Mouse (Mus musculus) c-Kit-positive CD71-positive TER-119-negative erythroid progenitor cells, embryonic 14.5 days (primary cell): ENCODE measurements around the gene Gm4756.
"Not testable (repeated sequence)": the region's sequence is repeated elsewhere in the genome, so short reads cannot be mapped to it uniquely, and the experiment has no call there.

Experiments
- DNase-seq: peaks from one replicate; pipeline ENCODE4 v3.0.0-alpha.2; 2013; ENCODE audit warnings: low read depth

Gm4756 gene

DNA sequence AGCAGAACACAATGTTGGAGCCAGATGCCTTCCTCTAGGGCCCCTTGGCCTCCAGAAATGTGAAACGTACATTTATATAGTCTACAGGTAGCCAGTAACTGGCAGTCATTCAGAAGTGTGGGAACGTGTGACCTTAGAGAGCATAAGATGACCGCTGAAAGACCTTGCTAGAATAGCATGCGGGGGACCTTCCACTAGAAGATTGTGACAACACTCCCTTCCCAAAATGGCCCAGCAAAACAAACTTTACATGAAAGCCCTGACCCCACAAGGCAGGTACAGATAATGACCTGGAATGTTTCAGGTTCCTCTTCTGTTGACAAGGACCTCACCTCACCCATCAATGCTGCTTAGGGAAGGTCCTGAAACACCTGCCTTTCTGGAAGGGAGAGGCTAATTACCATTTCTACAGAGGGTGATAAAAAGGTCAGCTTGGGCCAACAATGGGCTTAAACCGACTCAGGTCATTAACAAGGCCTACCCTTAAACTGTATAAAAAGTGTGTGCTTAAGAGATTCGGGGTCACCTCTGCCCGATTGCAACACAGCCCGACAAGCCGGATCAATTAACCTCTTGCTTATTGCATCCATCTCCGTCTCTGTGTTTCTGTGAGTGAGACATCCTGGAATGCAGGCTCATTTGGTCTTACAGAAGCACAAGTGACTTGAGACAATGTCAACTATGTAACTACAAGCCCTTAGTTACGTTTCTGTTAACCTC lies at the start of gene Gm4756:
Gm4756 (minus strand) TSS at position 51 of the 720 bp plus-strand sequence.
- no peak for DNase-seq

DNA sequence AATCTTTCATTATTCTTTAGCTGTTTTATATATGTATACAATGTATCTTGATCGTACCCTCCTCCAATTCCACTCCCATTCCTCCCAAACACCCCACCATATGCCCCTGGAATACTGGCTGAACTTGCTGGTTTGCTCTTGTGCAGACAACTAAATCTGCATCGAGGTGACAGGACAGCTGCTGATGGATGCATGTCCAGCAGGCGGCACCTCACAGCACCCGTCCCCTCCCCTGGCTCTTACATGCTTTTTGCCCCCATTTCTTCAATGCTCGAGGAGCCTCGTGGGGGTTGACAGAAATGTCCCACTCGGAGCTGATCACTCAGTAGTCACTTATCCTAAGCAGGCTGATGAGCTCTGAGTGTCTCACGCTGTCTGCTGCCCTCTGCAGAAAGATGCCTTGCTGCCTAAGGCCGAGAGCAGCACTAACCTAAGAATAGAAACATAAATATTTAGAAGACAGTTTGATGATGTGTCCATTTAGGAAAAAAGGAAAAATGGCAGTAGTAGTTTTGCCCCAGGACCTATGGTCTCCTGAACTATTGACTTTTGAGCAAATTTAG lies 45.5 kb upstream of the Gm4756 start:
- DNase-seq: no peak

DNA sequence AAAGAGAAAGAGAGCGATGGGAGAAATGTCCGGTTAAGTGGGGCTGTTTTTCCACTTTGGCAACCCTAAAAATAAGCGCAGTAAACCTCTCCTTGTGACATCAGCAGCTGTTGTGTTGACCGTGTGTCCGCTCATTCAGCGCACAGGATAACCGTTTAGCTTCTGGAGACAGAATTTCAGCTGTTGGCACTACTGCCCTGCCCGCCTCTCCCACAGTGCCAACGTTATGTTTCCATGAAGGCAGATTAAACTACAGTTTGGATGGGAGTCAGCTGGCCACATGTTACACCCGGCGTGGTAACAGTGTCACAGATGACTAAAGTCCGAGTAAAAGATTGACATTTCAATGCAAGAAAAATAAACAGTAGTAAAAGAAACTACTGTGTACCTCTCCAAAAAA lies 45.0 kb upstream of the Gm4756 start:
- no peak for DNase-seq

DNA sequence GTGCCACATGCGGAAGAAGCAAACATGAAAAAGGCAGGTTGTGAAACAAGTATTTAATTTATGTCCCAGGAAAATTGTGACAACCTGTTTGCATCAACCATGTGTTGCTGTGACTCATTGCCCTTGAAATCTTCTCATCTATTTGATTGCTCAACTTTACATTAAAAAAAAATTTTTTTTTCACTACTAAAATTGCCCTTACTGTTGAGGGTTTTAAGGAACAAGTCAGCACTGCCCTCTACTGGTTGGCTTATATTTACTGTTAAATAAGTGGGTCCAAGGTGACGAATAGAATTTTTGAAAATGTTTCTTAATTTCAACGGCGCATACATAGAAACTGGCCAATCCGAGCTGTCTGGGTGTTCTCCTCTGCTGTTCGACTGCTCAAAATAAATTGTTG lies 44.4 kb upstream of the Gm4756 start:
- peak; percentile 21 for DNase-seq

DNA sequence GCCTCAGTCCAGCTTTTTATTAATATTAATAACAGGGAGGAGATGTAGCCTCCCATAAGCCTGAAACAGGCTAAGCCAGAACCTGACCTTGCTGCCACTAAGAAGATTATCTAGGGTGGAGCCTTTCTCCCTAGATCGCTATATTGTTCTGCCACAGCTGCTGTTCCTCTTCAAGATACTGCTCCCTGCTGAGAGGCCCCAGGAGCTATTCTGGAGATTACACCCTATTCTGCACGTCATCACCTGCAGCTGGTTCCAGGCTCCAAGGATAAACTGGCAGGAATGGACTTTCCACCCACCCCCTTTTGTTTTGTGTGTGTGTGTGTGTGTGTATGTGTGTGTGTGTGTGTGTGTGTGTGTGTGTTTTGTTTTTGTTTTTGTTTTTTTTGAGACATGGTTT lies 38.8 kb upstream of the Gm4756 start:
- not testable (repeated sequence) for DNase-seq

DNA sequence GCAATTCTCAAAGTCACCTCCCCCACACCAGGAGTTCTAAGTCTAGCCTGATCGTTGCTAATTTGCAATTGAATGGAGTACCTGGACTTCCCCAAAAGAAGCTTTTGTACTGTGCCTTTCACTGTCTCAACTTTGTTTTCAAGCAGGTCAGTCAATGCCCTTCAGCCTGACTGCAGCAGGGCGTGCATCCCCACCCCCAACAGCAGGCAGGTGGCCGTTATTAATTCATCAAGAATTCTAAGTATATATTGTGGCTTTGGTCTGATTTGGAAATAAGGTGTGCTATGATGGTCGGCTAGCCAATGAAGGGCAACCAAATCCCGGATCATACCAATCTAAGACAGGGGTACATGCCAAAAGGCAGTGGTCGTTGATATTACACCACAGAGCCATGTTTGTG lies 38.3 kb upstream of the Gm4756 start:
- DNase-seq: not testable (repeated sequence)

DNA sequence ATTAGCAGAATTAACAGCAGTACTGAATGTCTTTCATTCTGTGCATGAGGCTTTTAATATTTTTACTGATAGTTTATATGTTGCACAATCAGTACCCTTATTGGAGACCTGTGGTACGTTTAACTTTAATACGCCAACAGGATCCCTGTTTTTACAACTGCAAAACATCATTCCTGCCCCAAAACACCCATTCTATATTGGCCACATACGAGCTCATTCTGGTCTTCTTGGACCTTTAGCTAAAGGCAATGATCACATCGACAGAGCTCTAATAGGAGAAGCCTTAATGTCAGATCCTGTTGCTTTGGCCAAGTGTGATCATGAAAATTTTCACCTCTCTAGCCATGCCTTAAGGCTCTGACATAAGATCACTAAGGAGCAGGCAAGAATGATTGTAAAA lies 37.1 kb upstream of the Gm4756 start:
- not testable (repeated sequence) for DNase-seq

DNA sequence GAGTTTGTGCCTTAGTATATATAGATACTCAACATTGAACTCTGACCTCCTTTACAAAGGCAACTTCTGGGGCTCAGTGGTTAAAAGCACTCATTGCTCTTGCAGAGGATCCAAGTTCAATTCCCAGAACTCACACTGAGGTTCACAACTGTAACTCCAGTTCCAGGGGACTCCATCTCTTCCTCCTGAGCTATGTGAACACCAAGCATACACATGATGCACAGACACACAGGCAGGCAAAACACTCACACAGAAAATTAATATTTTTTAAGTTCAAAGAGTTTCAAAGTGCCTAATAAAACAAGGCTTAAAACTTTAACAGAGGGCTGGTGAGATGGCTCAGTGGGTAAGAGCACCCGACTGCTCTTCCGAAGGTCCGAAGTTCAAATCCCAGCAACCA lies 34.2 kb upstream of the Gm4756 start:
- no peak for DNase-seq

DNA sequence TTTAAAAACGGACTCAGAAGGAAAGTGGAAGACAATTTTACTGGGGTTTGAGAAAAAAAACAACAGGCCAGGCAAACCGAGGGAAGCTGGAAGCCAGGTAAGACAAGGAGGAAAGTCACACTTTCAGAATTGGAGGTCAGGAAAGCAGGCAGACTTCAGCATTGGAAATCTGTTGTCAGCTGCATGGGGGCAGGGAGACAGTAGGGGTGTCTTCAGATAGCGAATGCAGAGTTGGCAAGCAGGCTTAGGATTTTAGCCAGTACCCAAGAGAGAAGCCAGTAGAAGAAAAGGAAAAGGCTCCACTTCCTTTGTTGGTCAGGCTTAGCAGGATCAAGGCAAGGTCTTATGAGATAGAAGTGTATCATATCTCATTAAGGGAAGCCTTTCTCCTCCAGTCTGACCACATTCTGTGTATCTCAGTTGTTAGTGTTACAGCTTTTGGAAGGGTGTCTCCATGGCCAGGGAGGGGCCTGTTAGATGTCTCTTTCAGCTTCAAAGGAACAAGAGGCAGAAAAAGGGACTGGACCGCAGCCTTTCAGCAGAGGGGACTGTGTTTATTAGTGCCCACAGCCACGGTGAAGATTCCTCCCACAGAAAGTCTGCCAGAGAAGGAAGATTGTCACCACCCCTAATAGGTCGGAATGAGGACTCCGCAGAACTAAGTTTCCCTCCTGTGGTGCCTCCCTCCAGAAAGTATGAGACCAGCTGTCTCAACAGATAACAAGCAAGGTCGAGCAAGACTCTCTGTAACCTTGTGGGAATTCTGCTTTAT lies 33.2 kb upstream of the Gm4756 start:
- DNase-seq: no peak

DNA sequence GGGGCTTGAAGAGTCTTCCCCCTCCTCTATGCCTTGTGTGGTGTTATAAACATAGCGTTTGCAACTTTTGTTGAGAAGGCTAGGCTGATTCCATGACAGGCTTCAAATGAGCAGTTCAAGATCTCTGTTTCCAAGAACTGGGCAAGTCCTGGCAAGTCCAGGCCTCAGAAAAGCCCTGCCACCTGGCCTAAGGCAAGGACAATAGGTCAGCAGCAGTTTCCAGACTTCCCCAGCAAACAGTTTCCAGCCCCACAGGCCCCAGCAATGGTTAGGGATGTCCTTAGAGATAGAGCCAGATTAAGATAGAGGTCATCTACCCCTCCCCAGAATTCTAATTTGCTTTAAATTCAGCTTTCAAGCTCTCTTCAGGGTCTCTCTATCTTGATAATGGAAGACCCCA lies 32.5 kb upstream of the Gm4756 start:
- no peak for DNase-seq

DNA sequence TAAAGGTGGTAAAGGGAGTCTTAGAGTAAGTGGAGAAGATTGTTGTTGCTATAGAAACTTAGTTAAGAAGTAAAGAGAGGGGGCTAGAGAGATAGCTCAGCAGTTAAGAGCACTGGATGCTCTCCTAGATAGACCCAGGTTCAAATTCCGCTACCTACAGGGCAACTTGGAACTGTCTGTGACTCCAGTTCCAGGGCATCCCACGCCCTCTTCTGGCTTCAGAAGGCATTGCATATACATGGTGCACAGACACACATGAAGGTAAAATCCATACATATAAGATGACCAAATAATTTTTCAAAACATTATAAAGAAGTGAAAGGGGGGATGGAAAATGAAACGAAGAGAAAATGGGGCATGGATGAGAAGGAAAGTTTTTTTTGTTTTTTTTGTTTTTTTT lies 30.2 kb upstream of the Gm4756 start:
- no peak for DNase-seq

DNA sequence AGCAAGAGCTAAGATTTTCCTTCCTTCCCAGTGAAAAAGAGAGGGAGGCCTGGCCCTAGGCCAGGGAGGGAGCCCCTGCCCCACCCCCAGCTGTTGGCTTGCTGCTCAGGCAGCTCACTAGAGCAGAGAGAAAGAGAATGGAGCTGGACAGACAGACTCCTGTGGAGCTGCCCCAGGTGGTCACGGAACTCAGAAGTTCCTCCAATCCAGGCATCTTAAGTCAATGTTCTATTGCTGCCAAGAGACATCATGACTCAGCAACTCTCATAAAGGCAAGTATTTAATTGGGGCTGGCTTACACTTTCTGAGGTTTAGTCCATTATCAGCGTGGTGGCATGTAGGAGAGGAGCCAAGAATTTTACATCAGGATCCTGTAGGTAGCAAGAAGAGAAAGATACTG lies 25.4 kb upstream of the Gm4756 start:
- no peak for DNase-seq

DNA sequence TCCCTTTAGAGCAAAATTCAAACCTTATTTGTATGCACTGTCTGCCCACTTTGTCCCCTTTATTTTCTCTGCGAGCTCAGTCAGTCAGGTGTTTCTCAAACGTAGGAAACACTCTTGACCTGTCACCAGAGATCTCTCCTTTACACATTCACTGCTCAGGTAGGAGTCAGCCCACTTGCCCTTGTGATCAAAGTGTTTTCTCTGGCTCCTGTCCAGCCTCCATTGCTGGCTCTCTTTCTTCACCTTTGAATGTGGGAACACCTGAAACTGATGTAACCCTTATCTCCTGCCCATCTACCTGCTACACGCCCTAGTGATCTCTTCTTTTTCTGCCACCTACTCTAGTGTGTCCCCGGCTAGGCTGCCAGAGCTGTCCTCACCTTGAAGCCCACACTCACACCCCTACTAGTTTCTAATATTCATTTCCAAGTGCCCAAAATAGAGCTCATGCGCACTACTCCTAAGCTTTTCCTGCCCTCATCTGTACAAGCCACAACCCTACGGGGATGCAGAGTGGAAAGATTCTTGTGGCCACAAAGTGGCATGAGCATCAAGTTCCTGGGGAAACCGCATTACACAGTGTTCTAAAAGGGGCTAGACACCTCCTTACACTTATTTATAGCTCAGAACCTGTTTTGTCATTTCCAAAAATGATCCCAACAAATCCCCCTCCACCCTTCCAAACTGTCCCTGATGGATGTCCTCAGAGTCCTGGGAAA lies 24.8 kb upstream of the Gm4756 start:
- no peak for DNase-seq

DNA sequence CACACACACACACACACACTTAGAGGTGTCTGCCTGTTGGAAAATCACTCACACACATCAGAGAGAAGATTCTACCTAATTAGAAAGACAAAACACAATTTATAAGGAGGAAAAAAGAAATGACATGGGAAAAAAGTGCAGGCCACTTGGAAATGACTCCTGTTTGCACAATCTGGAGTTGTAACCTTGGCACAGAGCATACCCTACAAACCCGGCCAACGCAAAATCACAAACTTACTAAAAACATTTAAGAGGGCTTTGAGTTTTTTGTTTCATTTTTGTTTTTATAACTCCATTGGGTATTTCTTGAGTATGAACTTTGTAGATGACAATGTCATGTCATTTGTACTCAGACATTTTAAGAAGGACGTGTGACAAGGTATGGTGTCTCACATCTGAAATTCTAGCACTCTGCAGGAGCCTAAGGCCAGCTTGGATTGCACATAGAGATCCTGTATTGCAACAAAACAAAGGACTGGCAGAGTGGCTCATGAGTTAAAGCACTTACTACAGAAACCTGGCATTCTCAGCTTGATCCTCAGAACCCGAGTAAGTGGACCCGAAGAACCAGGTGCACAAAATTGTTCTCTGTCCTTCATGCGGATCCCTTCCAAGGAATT lies 22.2 kb upstream of the Gm4756 start:
- DNase-seq: no peak

DNA sequence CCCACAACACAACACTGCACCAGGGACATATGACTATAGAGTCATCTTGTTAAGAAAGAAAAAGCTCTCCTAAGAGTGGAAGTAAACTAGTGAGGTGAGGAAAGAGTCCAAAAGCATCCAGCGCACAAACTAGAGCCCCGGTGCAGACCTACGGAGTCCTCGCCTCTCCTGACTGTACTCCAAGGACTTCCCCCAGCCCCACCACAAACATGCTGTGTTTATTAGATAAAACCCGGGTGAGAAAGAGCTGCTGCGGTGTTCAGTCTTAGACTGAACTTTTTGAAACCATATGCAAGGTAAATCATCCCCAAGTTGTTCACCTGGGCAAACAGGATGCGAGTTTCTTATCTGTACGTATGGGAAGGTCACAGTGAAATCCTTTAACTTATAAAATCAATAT lies 21.5 kb upstream of the Gm4756 start:
- DNase-seq: no peak

DNA sequence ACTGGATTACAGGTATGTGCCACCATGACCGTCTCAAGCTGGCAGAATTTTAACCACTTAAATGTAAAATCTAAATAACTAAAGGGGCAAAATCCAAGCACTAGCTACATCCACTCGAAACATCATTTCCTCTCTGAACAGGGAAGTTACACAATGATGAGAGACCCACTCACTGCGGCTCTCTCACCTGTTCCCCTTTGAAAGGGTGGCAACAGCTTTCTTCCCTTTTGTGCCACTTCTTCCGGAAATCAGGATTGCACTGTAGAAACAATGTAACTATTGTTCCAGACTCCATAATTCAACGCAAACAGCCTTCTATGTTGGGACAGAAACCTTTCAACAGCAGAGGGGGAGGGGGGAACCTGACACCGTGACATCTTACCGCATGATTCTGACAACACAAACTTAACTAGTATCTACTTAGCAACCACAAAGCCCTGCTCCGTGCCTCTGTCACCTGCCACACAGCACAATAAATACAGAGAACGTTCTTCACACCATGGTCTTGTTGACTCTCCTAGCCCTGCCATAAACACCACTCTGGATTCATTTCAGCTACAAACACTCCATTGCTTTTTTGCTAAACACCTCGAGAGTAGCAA lies 18.5 kb upstream of the Gm4756 start:
- DNase-seq: no peak

DNA sequence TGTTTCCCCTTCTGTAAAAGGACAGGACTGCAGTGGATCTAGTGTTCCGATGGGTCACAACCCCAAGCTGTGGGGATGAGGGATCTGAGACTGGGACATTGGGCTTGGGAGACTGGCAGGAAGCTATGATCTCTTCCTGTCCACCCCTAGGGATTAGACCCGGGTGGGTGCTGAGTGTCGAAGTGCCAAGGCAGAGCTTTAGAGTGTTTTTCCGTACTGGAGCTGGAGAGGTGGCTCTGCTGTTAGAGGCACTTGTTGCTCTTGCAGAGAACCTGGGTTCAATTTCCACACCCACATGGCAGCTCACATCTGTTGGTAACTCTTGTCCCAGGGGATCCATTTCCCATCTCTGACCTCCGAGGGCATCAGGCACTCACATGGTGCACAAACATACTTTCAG lies 16.6 kb upstream of the Gm4756 start:
- no peak for DNase-seq

DNA sequence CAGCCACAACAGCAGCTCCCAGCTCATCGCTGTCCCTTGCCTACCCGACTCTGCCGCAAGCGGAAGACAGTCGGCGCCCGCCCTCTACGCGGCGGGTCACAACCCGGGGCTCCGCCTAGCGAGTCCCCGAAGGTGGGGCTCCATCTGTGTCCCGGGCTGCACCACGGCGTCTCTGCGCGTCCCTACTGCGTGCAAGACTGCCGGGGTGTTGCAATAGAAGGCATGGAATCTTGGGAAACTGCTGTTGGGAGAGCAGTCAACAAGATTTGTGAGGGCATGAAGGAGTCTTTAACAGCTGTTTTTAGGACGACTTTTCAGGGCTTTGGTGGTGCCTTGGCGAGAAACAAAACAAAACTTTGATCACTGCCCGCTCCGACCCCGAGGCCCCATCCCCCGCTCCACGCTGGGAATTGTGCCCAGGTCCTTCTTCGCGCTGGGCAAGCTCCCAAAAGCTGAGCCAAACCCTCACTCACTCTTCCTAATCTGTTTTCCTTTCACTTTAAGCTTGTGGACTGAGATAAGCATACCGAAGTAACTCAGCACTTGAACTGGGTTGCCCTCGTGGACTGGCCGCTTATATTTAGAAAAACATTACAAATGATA lies 15.4 kb upstream of the Gm4756 start, which contains the start of gene Dhrs7:
Dhrs7 (minus strand) TSS at position 175 of the 603 bp plus-strand sequence.
- DNase-seq: peak; percentile 53

DNA sequence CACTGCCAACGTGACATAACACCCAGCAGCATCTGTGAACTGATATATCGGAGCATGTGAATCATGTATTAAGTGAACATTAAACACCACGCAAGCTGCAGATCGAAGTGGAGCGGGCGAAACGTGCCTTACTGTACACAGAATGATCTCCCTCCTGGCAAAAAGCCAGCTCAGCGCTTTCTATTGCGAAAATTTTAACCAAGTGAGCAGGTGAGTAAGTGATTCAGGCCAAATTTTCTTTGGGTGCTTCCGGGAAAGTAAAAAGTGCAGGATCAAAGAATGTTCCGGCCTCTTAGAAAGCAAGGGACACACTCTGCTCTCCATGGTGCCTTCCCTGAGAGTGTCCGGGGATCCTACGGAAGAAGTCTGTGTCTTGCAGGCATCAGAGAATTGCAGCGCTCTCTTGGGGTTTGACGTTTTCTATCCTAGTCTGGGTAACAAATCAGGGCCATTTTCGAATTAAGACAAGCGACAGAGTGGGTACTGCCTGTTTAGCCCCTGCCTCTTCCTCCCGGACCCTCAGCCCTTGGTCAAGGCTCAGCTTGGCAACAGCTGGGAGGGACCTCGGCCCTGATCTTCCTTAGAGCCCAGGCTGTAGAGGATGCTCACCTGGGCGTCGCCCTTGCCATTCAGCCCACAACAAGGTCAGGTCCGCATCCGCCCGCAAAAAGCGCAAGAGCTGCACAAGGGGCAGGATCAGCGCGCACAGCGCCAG lies 14.7 kb upstream of the Gm4756 start:
- no peak for DNase-seq

DNA sequence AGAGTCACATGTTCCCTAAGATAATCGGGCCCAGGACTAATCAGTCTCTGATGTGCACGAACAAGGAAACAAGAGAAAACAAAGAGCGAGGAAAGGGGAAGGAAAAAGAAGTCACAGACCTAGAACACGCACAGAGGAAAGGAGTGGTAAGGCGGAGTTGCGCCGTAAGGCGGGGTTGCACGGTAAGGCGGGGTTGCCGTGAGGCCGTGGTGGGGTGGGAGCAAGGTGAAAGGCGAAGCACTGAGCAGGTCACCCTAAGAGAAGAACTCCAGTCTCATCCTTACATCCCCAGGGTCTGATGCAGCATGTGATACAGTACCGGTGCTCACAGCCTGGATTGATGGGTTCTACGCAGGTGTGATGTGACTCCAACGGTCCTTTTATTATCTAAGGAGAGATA lies 6.3 kb upstream of the Gm4756 start:
- DNase-seq: no peak

DNA sequence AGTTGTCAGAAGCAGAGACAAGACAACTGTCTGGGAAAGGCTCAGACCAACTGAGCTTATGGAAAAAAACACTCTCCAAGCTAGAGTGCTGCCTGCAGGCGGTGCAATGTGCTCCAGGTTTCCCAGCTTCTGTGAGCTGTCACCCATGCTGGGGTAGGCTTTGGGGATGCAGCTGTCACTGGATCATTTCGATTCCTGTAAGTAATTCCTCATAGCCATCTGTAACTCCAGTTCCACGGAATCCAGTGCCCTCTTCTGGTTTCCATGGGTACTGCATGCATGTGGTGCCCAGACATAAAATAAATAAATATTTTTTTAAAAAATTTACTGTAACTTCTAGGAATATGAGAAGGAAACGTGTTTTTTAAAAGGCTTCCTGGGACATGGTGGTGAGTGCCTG lies 5.2 kb upstream of the Gm4756 start:
- no peak for DNase-seq
